Mouse (Mus musculus): Measurements from ENCODE around the gene B4galnt2. TPM values are rescaled to one million over a fixed set of nuclear protein-coding genes. Genes with fewer than 3 reads are reported as not detected.

Gene B4galnt2
- total and polyA plus RNA-seq, 2 experiments from 2014 or later = not detected

DNA sequence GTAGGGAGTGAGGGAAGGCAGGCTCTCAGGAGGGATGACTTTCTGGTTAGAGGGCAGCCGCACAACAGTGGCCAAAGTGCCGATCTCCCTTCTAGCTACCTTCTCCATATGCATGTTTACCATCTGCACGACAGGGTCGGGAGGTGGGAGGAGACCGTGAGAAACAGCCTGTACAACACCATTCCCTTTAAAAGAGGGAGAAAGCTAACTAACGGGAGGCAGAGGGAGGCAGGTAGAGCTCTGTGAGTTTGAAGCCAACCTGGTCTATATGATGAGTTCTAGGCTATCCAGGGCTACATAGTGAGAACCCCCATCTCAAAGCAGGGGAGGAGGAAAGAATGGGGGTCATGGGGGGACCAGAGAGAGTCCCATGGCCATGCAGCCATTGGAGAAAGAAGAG lies 78.9 kb downstream of the B4galnt2 start:
- peaks cover 48% of the 10 kb centered on the region for H3K27me3 ChIP-seq (ENCODE audit: insufficient read depth, low read length)
- ATAC-seq (ENCODE audit: low FRiP score) = no peak
- no peak for DNase-seq (ENCODE audit: low spot score)
- TF ChIP-seq CTCF (IDR thresholded peaks at IDR 0.05) = no peak
- WGBS = 52% methylated on average over 6 of the region's 6 CpGs
- no peaks in the 10 kb centered on the region for H3K36me3 ChIP-seq (ENCODE audit: insufficient read depth, low read length)
- no peaks in the 10 kb centered on the region for H3K9me3 ChIP-seq (ENCODE audit: low read length)
- H3K9ac ChIP-seq (replicated peaks; ENCODE audit: low read length, poor library complexity, severe bottlenecking) = no peak overlapping the region
- H3K4me3 ChIP-seq (ENCODE audit: low read depth, low read length) = no peak overlapping the region
- peaks cover 4% of the 10 kb centered on the region; the same call in 1 of the 2 replicates for H3K4me1 ChIP-seq (ENCODE audit: insufficient read depth, low read length)
- H3K27ac ChIP-seq (ENCODE audit: low read depth, low read length) = no peak overlapping the region
- no peak overlapping the region for H3K4me2 ChIP-seq (ENCODE audit: low read depth, low read length, poor library complexity, severe bottlenecking)

GRCm38 (mm10) chr11:95834742-95835710 lies 79.7 kb downstream of the B4galnt2 start:
- Histone ChIP-seq H3K4me2 (ENCODE audit: low read depth, low read length, poor library complexity, severe bottlenecking) (no peak overlapping the region), H3K9ac (replicated peaks; ENCODE audit: low read length, poor library complexity, severe bottlenecking) (no peak overlapping the region), H3K27me3 (ENCODE audit: insufficient read depth, low read length) (peaks cover 56% of the 10 kb centered on the region), H3K4me1 (ENCODE audit: insufficient read depth, low read length) (peaks cover 8% of the 10 kb centered on the region; the same call in 1 of the 2 replicates), H3K4me3 (ENCODE audit: low read depth, low read length) (no peak overlapping the region), H3K9me3 (ENCODE audit: low read length) (no peaks in the 10 kb centered on the region), H3K27ac (ENCODE audit: low read depth, low read length) (no peak overlapping the region), H3K36me3 (ENCODE audit: insufficient read depth, low read length) (no peaks in the 10 kb centered on the region)
- ATAC-seq (ENCODE audit: low FRiP score) = no peak
- WGBS = 19% methylated on average over 15 of the region's 15 CpGs
- DNase-seq (ENCODE audit: low spot score) = no peak
- TF ChIP-seq CTCF (IDR thresholded peaks at IDR 0.05) = no peak

- no peak overlapping the region for H3K4me3 ChIP-seq (ENCODE audit: low read depth, low read length)
- no peak for DNase-seq (ENCODE audit: low spot score)
- 7% methylated on average over 21 of the region's 22 CpGs for WGBS
- peaks cover 64% of the 10 kb centered on the region for H3K27me3 ChIP-seq (ENCODE audit: insufficient read depth, low read length)
- H3K4me2 ChIP-seq (ENCODE audit: low read depth, low read length, poor library complexity, severe bottlenecking) = no peak overlapping the region
- TF ChIP-seq CTCF (IDR thresholded peaks at IDR 0.05) = no peak
- H3K9me3 ChIP-seq (ENCODE audit: low read length) = no peaks in the 10 kb centered on the region
- ATAC-seq (ENCODE audit: low FRiP score) = no peak
- H3K9ac ChIP-seq (replicated peaks; ENCODE audit: low read length, poor library complexity, severe bottlenecking) = no peak overlapping the region
- H3K4me1 ChIP-seq (ENCODE audit: insufficient read depth, low read length) = peaks cover 8% of the 10 kb centered on the region; the same call in 1 of the 2 replicates
- H3K27ac ChIP-seq (ENCODE audit: low read depth, low read length) = no peak overlapping the region
- no peaks in the 10 kb centered on the region for H3K36me3 ChIP-seq (ENCODE audit: insufficient read depth, low read length)
Observed at GRCm38 (mm10) chr11:95834143-95834667, 80.5 kb downstream of the B4galnt2 start.

- no peak for TF ChIP-seq CTCF (IDR thresholded peaks at IDR 0.05)
- DNase-seq (ENCODE audit: low spot score) (no peak), ATAC-seq (ENCODE audit: low FRiP score) (no peak)
- Histone ChIP-seq H3K27me3 (ENCODE audit: insufficient read depth, low read length) (peaks cover 69% of the 10 kb centered on the region), H3K27ac (ENCODE audit: low read depth, low read length) (no peak overlapping the region), H3K4me3 (ENCODE audit: low read depth, low read length) (no peak overlapping the region), H3K36me3 (ENCODE audit: insufficient read depth, low read length) (no peaks in the 10 kb centered on the region), H3K4me2 (ENCODE audit: low read depth, low read length, poor library complexity, severe bottlenecking) (no peak overlapping the region), H3K4me1 (ENCODE audit: insufficient read depth, low read length) (peaks cover 8% of the 10 kb centered on the region; the same call in 1 of the 2 replicates), H3K9ac (replicated peaks; ENCODE audit: low read length, poor library complexity, severe bottlenecking) (no peak overlapping the region), H3K9me3 (ENCODE audit: low read length) (no peaks in the 10 kb centered on the region)
- 7% methylated on average over 18 of the region's 18 CpGs for WGBS
Observed at GRCm38 (mm10) chr11:95833631-95834142, 81.0 kb downstream of the B4galnt2 start.

DNA sequence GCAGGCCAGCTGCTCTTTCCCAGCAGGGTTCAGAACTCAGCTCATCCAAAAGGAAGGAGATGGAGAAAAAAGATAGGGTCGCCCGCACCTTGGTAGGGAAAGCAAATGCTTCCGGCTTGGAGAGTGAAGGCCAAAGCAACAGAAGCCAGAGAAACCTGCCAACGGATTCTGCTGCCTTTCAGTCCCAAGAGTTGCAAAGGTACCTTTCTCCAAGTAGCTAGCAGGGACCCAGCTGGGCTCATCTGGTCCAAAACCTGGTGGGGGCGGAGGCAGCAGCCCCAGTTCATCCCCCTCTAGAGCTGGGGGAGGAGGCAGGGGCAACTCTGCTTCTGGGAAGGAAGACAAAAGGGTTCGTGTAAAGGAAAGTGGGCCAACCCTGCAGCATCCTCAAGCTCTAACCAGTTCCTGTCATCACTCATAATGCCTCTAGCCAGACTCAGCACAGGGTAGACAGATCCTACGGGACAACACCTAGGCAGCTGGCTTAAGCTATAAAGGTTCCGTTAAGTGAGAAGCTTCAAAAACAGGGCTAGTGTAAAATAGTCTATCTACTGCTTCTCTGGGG lies 81.6 kb downstream of the B4galnt2 start:
- H3K4me1 ChIP-seq (ENCODE audit: insufficient read depth, low read length) = peaks cover 8% of the 10 kb centered on the region; the same call in 1 of the 2 replicates
- H3K27me3 ChIP-seq (ENCODE audit: insufficient read depth, low read length) = peaks cover 75% of the 10 kb centered on the region
- H3K36me3 ChIP-seq (ENCODE audit: insufficient read depth, low read length) = no peaks in the 10 kb centered on the region
- no peak overlapping the region; the same call in 1 of the 2 replicates for H3K4me3 ChIP-seq (ENCODE audit: low read depth, low read length)
- H3K9ac ChIP-seq (replicated peaks; ENCODE audit: low read length, poor library complexity, severe bottlenecking) = no peak overlapping the region
- no peak for ATAC-seq (ENCODE audit: low FRiP score)
- no peak overlapping the region for H3K4me2 ChIP-seq (ENCODE audit: low read depth, low read length, poor library complexity, severe bottlenecking)
- H3K9me3 ChIP-seq (ENCODE audit: low read length) = no peaks in the 10 kb centered on the region
- no peak for DNase-seq (ENCODE audit: low spot score)
- H3K27ac ChIP-seq (ENCODE audit: low read depth, low read length) = no peak overlapping the region
- 25% methylated on average over 8 of the region's 8 CpGs for WGBS
- TF ChIP-seq CTCF (IDR thresholded peaks at IDR 0.05) = no peak

Measured in midbrain, postnatal 0 days (tissue).